Mouse (Mus musculus): ENCODE results near the gene Vps9d1. TPM values are rescaled to one million over a fixed set of nuclear protein-coding genes. Genes with fewer than 3 reads are reported as not detected.

Vps9d1 gene
- polyA plus RNA-seq, 1 experiment from 2014 or later: 17.3 TPM

DNA sequence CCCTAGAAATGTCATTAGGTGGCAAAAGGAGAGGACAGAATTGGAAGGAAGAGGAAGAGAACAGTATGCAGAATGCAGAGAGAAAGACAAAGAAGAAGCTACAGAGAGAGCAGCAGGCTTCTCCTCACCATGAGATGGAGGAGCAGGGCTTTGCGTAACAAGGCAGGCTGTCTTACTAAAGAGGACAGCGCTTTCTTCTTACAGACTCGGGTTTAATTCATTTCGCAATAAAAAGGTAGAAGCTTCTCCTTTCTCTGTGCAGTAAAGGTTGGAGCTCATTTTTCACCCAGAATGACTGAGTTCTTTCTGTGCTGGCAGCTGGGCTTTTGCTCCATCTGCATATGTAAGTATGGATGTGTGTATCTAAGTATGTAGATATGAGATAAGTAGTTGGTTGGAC is 25.7 kb upstream of the Vps9d1 start:
- Histone ChIP-seq H3K4me1 (replicated peaks; ENCODE audit: insufficient read depth, low read length) (no peaks in the 10 kb centered on the region), H3K9me3 (replicated peaks; ENCODE audit: low read length) (no peaks in the 10 kb centered on the region), H3K27ac (no peak overlapping the region), H3K4me3 (replicated peaks; ENCODE audit: low read depth, low read length) (no peak overlapping the region), H3K4me2 (ENCODE audit: low read length) (no peak overlapping the region), H3K9ac (ENCODE audit: low read depth, low read length) (no peak overlapping the region), H3K36me3 (ENCODE audit: insufficient read depth, low read length) (0 out of 2 replicates have a peak, but pooled peaks cover 6% of the 10 kb centered on the region), H3K27me3 (ENCODE audit: insufficient read depth, low read length) (no peaks in the 10 kb centered on the region)
- no peak for ATAC-seq (replicated peaks; ENCODE audit: low FRiP score, low read depth)
- no peak for TF ChIP-seq CTCF (IDR thresholded peaks at IDR 0.05; ENCODE audit: low read depth)
- no peak for DNase-seq (ENCODE audit: low spot score)
- 95% methylated on average over 4 of the region's 4 CpGs for WGBS

DNA sequence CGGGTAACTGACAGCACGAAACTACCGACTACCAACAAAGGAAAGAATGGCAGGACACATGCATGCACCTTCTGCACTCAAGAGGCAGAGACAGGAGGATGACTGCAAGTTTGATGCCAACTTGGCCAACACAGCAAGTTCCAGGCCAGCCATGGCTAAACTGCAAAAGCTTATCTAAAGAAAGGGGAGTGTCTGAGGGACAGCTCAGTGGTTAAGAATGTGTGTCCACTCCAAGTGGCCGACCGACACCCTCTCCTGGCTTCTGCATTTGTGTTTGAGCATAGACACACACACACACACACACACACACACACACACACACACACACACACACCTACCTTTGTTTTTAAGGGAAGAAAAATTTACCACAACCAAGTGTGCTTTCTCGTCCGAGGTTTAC is 24.3 kb upstream of the Vps9d1 start:
- H3K36me3 ChIP-seq (ENCODE audit: insufficient read depth, low read length): 0 out of 2 replicates have a peak, but pooled peaks cover 6% of the 10 kb centered on the region
- 77% methylated on average over 7 of the region's 7 CpGs for WGBS
- DNase-seq (ENCODE audit: low spot score): no peak

DNA sequence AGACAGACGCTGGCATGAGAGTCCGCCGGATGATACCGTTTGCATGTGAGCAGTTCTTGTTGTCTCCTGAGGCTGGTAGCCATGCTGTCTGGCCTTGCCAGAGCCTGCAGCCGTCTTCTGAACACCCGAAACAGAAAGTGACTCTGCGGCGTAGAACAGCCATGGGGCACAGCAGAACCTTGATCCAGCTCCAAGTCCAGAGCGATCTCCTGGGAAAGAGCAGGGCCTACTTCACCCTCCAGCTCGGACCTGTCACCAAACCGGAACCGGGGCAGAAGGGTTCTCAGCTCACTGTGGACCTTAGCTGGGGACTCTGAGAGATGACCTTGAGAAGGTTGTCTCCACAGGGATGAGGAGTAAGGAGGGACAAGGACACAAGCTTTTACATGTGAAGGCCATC is 20.9 kb upstream of the Vps9d1 start:
- ATAC-seq (replicated peaks; ENCODE audit: low FRiP score, low read depth) (no peak), DNase-seq (ENCODE audit: low spot score) (no peak)
- H3K9ac ChIP-seq (ENCODE audit: low read depth, low read length): no peak overlapping the region
- H3K4me3 ChIP-seq (replicated peaks; ENCODE audit: low read depth, low read length): no peak overlapping the region
- 98% methylated on average over 12 of the region's 12 CpGs for WGBS
- no peaks in the 10 kb centered on the region for H3K27me3 ChIP-seq (ENCODE audit: insufficient read depth, low read length)
- H3K27ac ChIP-seq: no peak overlapping the region
- H3K4me2 ChIP-seq (ENCODE audit: low read length): no peak overlapping the region
- H3K36me3 ChIP-seq (ENCODE audit: insufficient read depth, low read length): 0 out of 2 replicates have a peak, but pooled peaks cover 2% of the 10 kb centered on the region
- no peaks in the 10 kb centered on the region for H3K9me3 ChIP-seq (replicated peaks; ENCODE audit: low read length)
- no peaks in the 10 kb centered on the region for H3K4me1 ChIP-seq (replicated peaks; ENCODE audit: insufficient read depth, low read length)
- no peak for TF ChIP-seq CTCF (IDR thresholded peaks at IDR 0.05; ENCODE audit: low read depth)

More for the DNA sequence above, 24.3 kb upstream of the Vps9d1 start:
- no peak overlapping the region for H3K9ac ChIP-seq (ENCODE audit: low read depth, low read length)
- no peaks in the 10 kb centered on the region for H3K27me3 ChIP-seq (ENCODE audit: insufficient read depth, low read length)
- TF ChIP-seq CTCF (IDR thresholded peaks at IDR 0.05; ENCODE audit: low read depth): no peak
- no peak overlapping the region for H3K4me2 ChIP-seq (ENCODE audit: low read length)
- H3K27ac ChIP-seq: no peak overlapping the region
- no peaks in the 10 kb centered on the region for H3K4me1 ChIP-seq (replicated peaks; ENCODE audit: insufficient read depth, low read length)
- ATAC-seq (replicated peaks; ENCODE audit: low FRiP score, low read depth): no peak
- no peak overlapping the region for H3K4me3 ChIP-seq (replicated peaks; ENCODE audit: low read depth, low read length)
- no peaks in the 10 kb centered on the region for H3K9me3 ChIP-seq (replicated peaks; ENCODE audit: low read length)

DNA sequence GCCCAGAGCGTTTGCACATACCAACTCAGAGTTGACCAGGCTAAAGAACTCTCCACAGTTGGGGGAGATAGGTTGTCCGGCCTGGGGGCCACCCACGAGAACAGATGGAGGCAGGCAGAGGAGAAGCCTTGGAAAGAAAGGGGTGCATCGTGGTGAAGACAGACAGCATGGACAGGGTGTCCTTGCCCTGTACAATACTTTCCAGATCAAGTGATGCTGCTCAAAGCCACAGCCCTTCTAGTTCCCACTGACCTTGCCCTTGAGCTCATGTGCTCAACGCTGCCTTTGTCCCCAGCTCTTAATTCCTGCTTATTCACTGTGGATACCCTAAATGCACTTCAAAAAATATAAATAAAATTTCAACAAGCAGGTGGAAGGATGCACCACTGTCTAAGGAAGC is 20.3 kb upstream of the Vps9d1 start:
- Histone ChIP-seq H3K36me3 (ENCODE audit: insufficient read depth, low read length) (0 out of 2 replicates have a peak, but pooled peaks cover 2% of the 10 kb centered on the region), H3K4me1 (replicated peaks; ENCODE audit: insufficient read depth, low read length) (no peaks in the 10 kb centered on the region)

DNA sequence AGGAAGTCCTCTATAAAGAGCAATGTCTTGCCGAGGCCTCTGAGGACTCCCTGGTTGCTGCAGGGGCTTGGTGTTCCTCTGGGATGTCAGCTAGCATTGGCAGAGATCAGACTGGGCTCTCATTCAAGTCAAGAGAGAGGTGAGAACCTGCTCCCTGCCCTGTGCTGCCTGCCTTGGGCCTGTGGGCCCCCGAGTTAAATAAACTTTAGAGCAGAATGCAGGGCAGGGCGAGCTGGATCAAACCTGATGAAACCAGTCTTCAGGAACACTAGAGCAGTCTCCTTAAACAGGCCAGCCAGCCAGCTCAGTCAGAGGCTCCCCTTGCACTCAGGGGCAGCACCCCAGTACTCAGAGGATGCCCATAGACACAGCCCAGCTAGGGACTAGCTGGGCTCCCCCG is 17.8 kb upstream of the Vps9d1 start:
- WGBS: 68% methylated on average over 4 of the region's 4 CpGs
- H3K27me3 ChIP-seq (ENCODE audit: insufficient read depth, low read length): no peaks in the 10 kb centered on the region
- peaks cover 13% of the 10 kb centered on the region for H3K36me3 ChIP-seq (ENCODE audit: insufficient read depth, low read length)
- no peaks in the 10 kb centered on the region for H3K9me3 ChIP-seq (replicated peaks; ENCODE audit: low read length)
- no peak for ATAC-seq (replicated peaks; ENCODE audit: low FRiP score, low read depth)
- no peak for TF ChIP-seq CTCF (IDR thresholded peaks at IDR 0.05; ENCODE audit: low read depth)
- H3K4me3 ChIP-seq (replicated peaks; ENCODE audit: low read depth, low read length): no peak overlapping the region
- no peak overlapping the region for H3K9ac ChIP-seq (ENCODE audit: low read depth, low read length)
- DNase-seq (ENCODE audit: low spot score): no peak
- no peak overlapping the region for H3K4me2 ChIP-seq (ENCODE audit: low read length)
- 0 out of 2 replicates have a peak overlapping the region, but pooled peaks have one; percentile 13 for H3K27ac ChIP-seq
- H3K4me1 ChIP-seq (replicated peaks; ENCODE audit: insufficient read depth, low read length): no peaks in the 10 kb centered on the region

More for the DNA sequence above, 20.3 kb upstream of the Vps9d1 start:
- Histone ChIP-seq H3K4me3 (replicated peaks; ENCODE audit: low read depth, low read length) (no peak overlapping the region), H3K9me3 (replicated peaks; ENCODE audit: low read length) (no peaks in the 10 kb centered on the region), H3K27ac (no peak overlapping the region), H3K27me3 (ENCODE audit: insufficient read depth, low read length) (no peaks in the 10 kb centered on the region), H3K4me2 (ENCODE audit: low read length) (no peak overlapping the region), H3K9ac (ENCODE audit: low read depth, low read length) (no peak overlapping the region)
- TF ChIP-seq CTCF (IDR thresholded peaks at IDR 0.05; ENCODE audit: low read depth): no peak
- DNase-seq (ENCODE audit: low spot score): no peak
- 84% methylated on average over 5 of the region's 5 CpGs for WGBS
- ATAC-seq (replicated peaks; ENCODE audit: low FRiP score, low read depth): no peak

DNA sequence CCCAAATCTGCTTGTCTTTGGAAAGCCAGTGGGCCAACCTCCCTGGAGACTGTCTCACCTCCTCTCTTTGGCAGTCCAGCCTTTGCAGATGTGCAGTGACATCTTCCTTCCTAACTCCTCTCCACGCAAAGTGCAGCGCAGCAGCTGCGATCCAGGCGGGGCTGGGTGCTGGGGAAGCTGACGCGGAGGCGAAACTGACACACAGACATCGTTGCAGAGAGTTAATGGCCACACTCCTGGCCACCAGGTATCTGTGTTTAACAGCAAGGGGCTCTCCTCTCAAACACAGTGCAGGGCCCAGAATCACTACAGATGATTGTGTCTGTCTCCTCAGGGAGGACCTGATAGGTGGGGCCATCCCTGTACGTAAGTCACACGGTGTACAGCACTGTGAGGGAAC is 17.0 kb upstream of the Vps9d1 start:
- DNase-seq (ENCODE audit: low spot score): no peak
- Histone ChIP-seq H3K4me2 (ENCODE audit: low read length) (no peak overlapping the region), H3K9ac (ENCODE audit: low read depth, low read length) (no peak overlapping the region), H3K27me3 (ENCODE audit: insufficient read depth, low read length) (no peaks in the 10 kb centered on the region), H3K9me3 (replicated peaks; ENCODE audit: low read length) (no peaks in the 10 kb centered on the region), H3K36me3 (ENCODE audit: insufficient read depth, low read length) (peaks cover 20% of the 10 kb centered on the region), H3K27ac (peak overlapping the region; percentile 11; the same call in 1 of the 2 replicates), H3K4me3 (replicated peaks; ENCODE audit: low read depth, low read length) (no peak overlapping the region), H3K4me1 (replicated peaks; ENCODE audit: insufficient read depth, low read length) (no peaks in the 10 kb centered on the region)
- WGBS: 93% methylated on average over 10 of the region's 10 CpGs
- TF ChIP-seq CTCF (IDR thresholded peaks at IDR 0.05; ENCODE audit: low read depth): no peak
- ATAC-seq (replicated peaks; ENCODE audit: low FRiP score, low read depth): no peak
